Mouse (Mus musculus) embryonic fibroblast, embryonic 13.5 days (primary cell): Measurements from ENCODE around the gene Epha3. TPM values are rescaled to one million over a fixed set of nuclear protein-coding genes. Genes with fewer than 3 reads are reported as not detected.

Experiments used
- H3K27ac ChIP-seq: 2 replicates; pipeline ENCODE4 v1.5.1; 2012; ENCODE audit warnings: low read length, control low read depth, inconsistent platforms; ENCODE audit not compliant: insufficient read depth
- H3K4me1 ChIP-seq: 2 replicates; pipeline ENCODE4 v1.6.1; 2011; ENCODE audit warnings: low read length; ENCODE audit not compliant: control insufficient read depth, insufficient read depth
- H3K4me3 ChIP-seq: 2 replicates; pipeline ENCODE4 v1.5.1; 2011; ENCODE audit warnings: mild to moderate bottlenecking, control low read depth, low read length; ENCODE audit not compliant: insufficient read depth
- CTCF ChIP-seq: IDR thresholded peaks from 2 replicates; pipeline ENCODE4 v1.5.1; 2011; ENCODE audit warnings: mild to moderate bottlenecking, control low read depth, low read length, moderate library complexity, borderline replicate concordance; ENCODE audit not compliant: insufficient read depth
- POLR2A ChIP-seq: IDR thresholded peaks from 2 replicates; pipeline ENCODE4 v1.6.1; 2011; ENCODE audit warnings: low read depth, mild to moderate bottlenecking, control low read depth, low read length, moderate library complexity
- polyA plus RNA-seq: library from polyadenylated mRNA; stranded (reverse); fragments of >200 nt; gene quantifications from 2 replicates; pipeline ENCODE4 v1.2.4, GENCODE M21; 2011; ENCODE audit warnings: low read depth; ENCODE audit not compliant: missing spikeins, insufficient read length

Epha3 gene
- polyA plus RNA-seq, 1 experiment: 67.0 TPM

GRCm38 (mm10) chr16:63665897-63666464 lies 198.0 kb downstream of the Epha3 start:
- Histone ChIP-seq H3K4me3 (no peak overlapping the region), H3K4me1 (no peaks in the 10 kb centered on the region), H3K27ac (peak overlapping the region; percentile 25; the same call in 1 of the 2 replicates)
- TF ChIP-seq POLR2A (no peak), CTCF (no peak)

GRCm38 (mm10) chr16:63658302-63658974 lies 205.5 kb downstream of the Epha3 start:
- Histone ChIP-seq H3K27ac (no peak overlapping the region), H3K4me3 (no peak overlapping the region), H3K4me1 (no peaks in the 10 kb centered on the region)
- no peak for TF ChIP-seq POLR2A
- TF ChIP-seq CTCF: no peak

GRCm38 (mm10) chr16:63657743-63658142 lies 206.2 kb downstream of the Epha3 start:
- Histone ChIP-seq H3K4me1 (no peaks in the 10 kb centered on the region; the same call in 1 of the 2 replicates), H3K4me3 (no peak overlapping the region), H3K27ac (no peak overlapping the region)
- TF ChIP-seq CTCF (no peak), POLR2A (no peak)

GRCm38 (mm10) chr16:63653393-63653918 lies 210.5 kb downstream of the Epha3 start:
- no peak overlapping the region for H3K4me3 ChIP-seq
- TF ChIP-seq POLR2A (no peak), CTCF (no peak)
- H3K27ac ChIP-seq: no peak overlapping the region
- H3K4me1 ChIP-seq: no peaks in the 10 kb centered on the region; the same call in 1 of the 2 replicates

- Histone ChIP-seq H3K4me1 (no peaks in the 10 kb centered on the region; the same call in 1 of the 2 replicates), H3K4me3 (no peak overlapping the region), H3K27ac (no peak overlapping the region)
- no peak for TF ChIP-seq POLR2A
- TF ChIP-seq CTCF: no peak
Measured at GRCm38 (mm10) chr16:63650760-63651159, 213.2 kb downstream of the Epha3 start.

GRCm38 (mm10) chr16:63646577-63646976 lies 217.4 kb downstream of the Epha3 start:
- Histone ChIP-seq H3K4me3 (no peak overlapping the region), H3K4me1 (0 out of 2 replicates have a peak, but pooled peaks cover 2% of the 10 kb centered on the region), H3K27ac (no peak overlapping the region)
- TF ChIP-seq POLR2A (no peak), CTCF (no peak)

- Histone ChIP-seq H3K4me3 (no peak overlapping the region), H3K27ac (no peak overlapping the region), H3K4me1 (peaks cover 5% of the 10 kb centered on the region; the same call in 1 of the 2 replicates)
- TF ChIP-seq POLR2A (no peak), CTCF (no peak)
Measured at GRCm38 (mm10) chr16:63642641-63643040, 221.3 kb downstream of the Epha3 start.

- Histone ChIP-seq H3K27ac (no peak overlapping the region), H3K4me3 (no peak overlapping the region), H3K4me1 (peaks cover 5% of the 10 kb centered on the region; the same call in 1 of the 2 replicates)
- TF ChIP-seq CTCF (no peak), POLR2A (no peak)
Measured at GRCm38 (mm10) chr16:63641603-63642002, 222.4 kb downstream of the Epha3 start.

- no peak overlapping the region for H3K27ac ChIP-seq
- peaks cover 5% of the 10 kb centered on the region; the same call in 1 of the 2 replicates for H3K4me1 ChIP-seq
- no peak overlapping the region for H3K4me3 ChIP-seq
- no peak for TF ChIP-seq POLR2A
- no peak for TF ChIP-seq CTCF
Measured at GRCm38 (mm10) chr16:63638701-63639100, 225.3 kb downstream of the Epha3 start.

GRCm38 (mm10) chr16:63633748-63634166 lies 230.2 kb downstream of the Epha3 start:
- TF ChIP-seq CTCF (no peak), POLR2A (no peak)
- H3K27ac ChIP-seq: no peak overlapping the region
- no peaks in the 10 kb centered on the region for H3K4me1 ChIP-seq
- no peak overlapping the region for H3K4me3 ChIP-seq

- no peak overlapping the region for H3K27ac ChIP-seq
- TF ChIP-seq POLR2A (no peak), CTCF (no peak)
- H3K4me1 ChIP-seq: no peaks in the 10 kb centered on the region
Measured at GRCm38 (mm10) chr16:63625229-63625628, 238.7 kb downstream of the Epha3 start.

More at GRCm38 (mm10) chr16:63625229-63625628, 238.7 kb downstream of the Epha3 start:
- no peak overlapping the region for H3K4me3 ChIP-seq
